Mouse (Mus musculus): ENCODE data around the gene Apaf1. TPM values are rescaled to one million over a fixed set of nuclear protein-coding genes. Genes with fewer than 3 reads are reported as not detected.

Gene Apaf1
- polyA plus RNA-seq, 1 experiment from 2014 or later = 21.8 TPM

GRCm38 (mm10) chr10:91052734-91053133 lies 29.8 kb downstream of the Apaf1 start:
- H3K27ac ChIP-seq (ENCODE audit: low read length) = no peak overlapping the region
- ATAC-seq = no peak
- no peaks in the 10 kb centered on the region for H3K4me1 ChIP-seq (replicated peaks; ENCODE audit: control insufficient read depth, insufficient read depth, low read length)
- H3K4me3 ChIP-seq (replicated peaks; ENCODE audit: low read length) = no peak overlapping the region
- no peaks in the 10 kb centered on the region for H3K9me3 ChIP-seq (ENCODE audit: control insufficient read depth, low read length)
- no peaks in the 10 kb centered on the region for H3K27me3 ChIP-seq (replicated peaks; ENCODE audit: control insufficient read depth, insufficient read depth, low read length)
- H3K9ac ChIP-seq (replicated peaks; ENCODE audit: low read depth, low read length) = no peak overlapping the region
- peaks cover 19% of the 10 kb centered on the region for H3K36me3 ChIP-seq (ENCODE audit: control insufficient read depth, insufficient read depth)
- H3K4me2 ChIP-seq (ENCODE audit: low read length) = no peak overlapping the region

GRCm38 (mm10) chr10:91051156-91051555 lies 31.4 kb downstream of the Apaf1 start:
- Histone ChIP-seq H3K4me3 (replicated peaks; ENCODE audit: low read length) (no peak overlapping the region), H3K27ac (ENCODE audit: low read length) (no peak overlapping the region), H3K4me1 (replicated peaks; ENCODE audit: control insufficient read depth, insufficient read depth, low read length) (no peaks in the 10 kb centered on the region), H3K9ac (replicated peaks; ENCODE audit: low read depth, low read length) (no peak overlapping the region), H3K4me2 (ENCODE audit: low read length) (no peak overlapping the region), H3K27me3 (replicated peaks; ENCODE audit: control insufficient read depth, insufficient read depth, low read length) (no peaks in the 10 kb centered on the region), H3K36me3 (ENCODE audit: control insufficient read depth, insufficient read depth) (peaks cover 23% of the 10 kb centered on the region), H3K9me3 (ENCODE audit: control insufficient read depth, low read length) (no peaks in the 10 kb centered on the region)
- WGBS = 90% methylated on average over 3 of the region's 3 CpGs
- ATAC-seq = no peak

GRCm38 (mm10) chr10:91049696-91050095 lies 32.9 kb downstream of the Apaf1 start:
- H3K4me1 ChIP-seq (replicated peaks; ENCODE audit: control insufficient read depth, insufficient read depth, low read length) = no peaks in the 10 kb centered on the region
- H3K27ac ChIP-seq (ENCODE audit: low read length) = no peak overlapping the region
- WGBS = 81% methylated on average over 4 of the region's 4 CpGs
- H3K4me2 ChIP-seq (ENCODE audit: low read length) = no peak overlapping the region
- H3K36me3 ChIP-seq (ENCODE audit: control insufficient read depth, insufficient read depth) = peaks cover 21% of the 10 kb centered on the region
- H3K9ac ChIP-seq (replicated peaks; ENCODE audit: low read depth, low read length) = no peak overlapping the region
- H3K27me3 ChIP-seq (replicated peaks; ENCODE audit: control insufficient read depth, insufficient read depth, low read length) = no peaks in the 10 kb centered on the region
- no peak overlapping the region for H3K4me3 ChIP-seq (replicated peaks; ENCODE audit: low read length)
- ATAC-seq = no peak
- H3K9me3 ChIP-seq (ENCODE audit: control insufficient read depth, low read length) = no peaks in the 10 kb centered on the region

- H3K9me3 ChIP-seq (ENCODE audit: control insufficient read depth, low read length) = no peaks in the 10 kb centered on the region
- ATAC-seq = peak; percentile 77
- 19% methylated on average over 8 of the region's 8 CpGs for WGBS
- H3K4me1 ChIP-seq (replicated peaks; ENCODE audit: control insufficient read depth, insufficient read depth, low read length) = no peaks in the 10 kb centered on the region
- peaks cover 7% of the 10 kb centered on the region for H3K36me3 ChIP-seq (ENCODE audit: control insufficient read depth, insufficient read depth)
- no peak overlapping the region for H3K4me2 ChIP-seq (ENCODE audit: low read length)
- no peak overlapping the region for H3K9ac ChIP-seq (replicated peaks; ENCODE audit: low read depth, low read length)
- H3K27ac ChIP-seq (ENCODE audit: low read length) = no peak overlapping the region
- no peaks in the 10 kb centered on the region for H3K27me3 ChIP-seq (replicated peaks; ENCODE audit: control insufficient read depth, insufficient read depth, low read length)
- no peak overlapping the region for H3K4me3 ChIP-seq (replicated peaks; ENCODE audit: low read length)
These were observed 48.6 kb downstream of the Apaf1 start for GRCm38 (mm10) chr10:91033942-91034341.

- Histone ChIP-seq H3K36me3 (ENCODE audit: control insufficient read depth, insufficient read depth) (peaks cover 4% of the 10 kb centered on the region; the same call in 1 of the 2 replicates), H3K4me3 (replicated peaks; ENCODE audit: low read length) (no peak overlapping the region), H3K9ac (replicated peaks; ENCODE audit: low read depth, low read length) (no peak overlapping the region), H3K4me2 (ENCODE audit: low read length) (no peak overlapping the region), H3K27ac (ENCODE audit: low read length) (no peak overlapping the region), H3K27me3 (replicated peaks; ENCODE audit: control insufficient read depth, insufficient read depth, low read length) (no peaks in the 10 kb centered on the region), H3K9me3 (ENCODE audit: control insufficient read depth, low read length) (no peaks in the 10 kb centered on the region), H3K4me1 (replicated peaks; ENCODE audit: control insufficient read depth, insufficient read depth, low read length) (no peaks in the 10 kb centered on the region)
- ATAC-seq = peak; percentile 81
- 11% methylated on average over 4 of the region's 4 CpGs for WGBS
These were observed 50.2 kb downstream of the Apaf1 start for GRCm38 (mm10) chr10:91032399-91032798.

- peaks cover 4% of the 10 kb centered on the region; the same call in 1 of the 2 replicates for H3K36me3 ChIP-seq (ENCODE audit: control insufficient read depth, insufficient read depth)
- no peak overlapping the region for H3K27ac ChIP-seq (ENCODE audit: low read length)
- no peak for ATAC-seq
- H3K4me1 ChIP-seq (replicated peaks; ENCODE audit: control insufficient read depth, insufficient read depth, low read length) = no peaks in the 10 kb centered on the region
- H3K27me3 ChIP-seq (replicated peaks; ENCODE audit: control insufficient read depth, insufficient read depth, low read length) = no peaks in the 10 kb centered on the region
- H3K9me3 ChIP-seq (ENCODE audit: control insufficient read depth, low read length) = no peaks in the 10 kb centered on the region
- H3K4me2 ChIP-seq (ENCODE audit: low read length) = no peak overlapping the region
- no peak overlapping the region for H3K4me3 ChIP-seq (replicated peaks; ENCODE audit: low read length)
- 90% methylated on average over 9 of the region's 9 CpGs for WGBS
- H3K9ac ChIP-seq (replicated peaks; ENCODE audit: low read depth, low read length) = no peak overlapping the region
These were observed 51.4 kb downstream of the Apaf1 start for GRCm38 (mm10) chr10:91031176-91031575.

GRCm38 (mm10) chr10:91029002-91029539 lies 53.5 kb downstream of the Apaf1 start:
- Histone ChIP-seq H3K4me3 (replicated peaks; ENCODE audit: low read length) (no peak overlapping the region), H3K9me3 (ENCODE audit: control insufficient read depth, low read length) (no peaks in the 10 kb centered on the region), H3K27ac (ENCODE audit: low read length) (no peak overlapping the region), H3K4me2 (ENCODE audit: low read length) (no peak overlapping the region), H3K9ac (replicated peaks; ENCODE audit: low read depth, low read length) (no peak overlapping the region), H3K36me3 (ENCODE audit: control insufficient read depth, insufficient read depth) (peaks cover 4% of the 10 kb centered on the region; the same call in 1 of the 2 replicates), H3K27me3 (replicated peaks; ENCODE audit: control insufficient read depth, insufficient read depth, low read length) (no peaks in the 10 kb centered on the region), H3K4me1 (replicated peaks; ENCODE audit: control insufficient read depth, insufficient read depth, low read length) (no peaks in the 10 kb centered on the region)
- no peak for ATAC-seq

- H3K9ac ChIP-seq (replicated peaks; ENCODE audit: low read depth, low read length) = no peak overlapping the region
- H3K27ac ChIP-seq (ENCODE audit: low read length) = no peak overlapping the region
- no peak for ATAC-seq
- WGBS = 85% methylated on average over 5 of the region's 5 CpGs
- no peaks in the 10 kb centered on the region for H3K9me3 ChIP-seq (ENCODE audit: control insufficient read depth, low read length)
- no peaks in the 10 kb centered on the region for H3K27me3 ChIP-seq (replicated peaks; ENCODE audit: control insufficient read depth, insufficient read depth, low read length)
- no peak overlapping the region for H3K4me3 ChIP-seq (replicated peaks; ENCODE audit: low read length)
- H3K4me2 ChIP-seq (ENCODE audit: low read length) = no peak overlapping the region
- peaks cover 4% of the 10 kb centered on the region; the same call in 1 of the 2 replicates for H3K36me3 ChIP-seq (ENCODE audit: control insufficient read depth, insufficient read depth)
- no peaks in the 10 kb centered on the region for H3K4me1 ChIP-seq (replicated peaks; ENCODE audit: control insufficient read depth, insufficient read depth, low read length)
These were observed 54.6 kb downstream of the Apaf1 start for GRCm38 (mm10) chr10:91027964-91028363.

- Histone ChIP-seq H3K4me2 (ENCODE audit: low read length) (no peak overlapping the region), H3K36me3 (ENCODE audit: control insufficient read depth, insufficient read depth) (peaks cover 4% of the 10 kb centered on the region; the same call in 1 of the 2 replicates), H3K9ac (replicated peaks; ENCODE audit: low read depth, low read length) (no peak overlapping the region), H3K4me3 (replicated peaks; ENCODE audit: low read length) (no peak overlapping the region), H3K27me3 (replicated peaks; ENCODE audit: control insufficient read depth, insufficient read depth, low read length) (no peaks in the 10 kb centered on the region), H3K27ac (ENCODE audit: low read length) (no peak overlapping the region), H3K4me1 (replicated peaks; ENCODE audit: control insufficient read depth, insufficient read depth, low read length) (no peaks in the 10 kb centered on the region), H3K9me3 (ENCODE audit: control insufficient read depth, low read length) (no peaks in the 10 kb centered on the region)
- no peak for ATAC-seq
- WGBS = 91% methylated on average over 4 of the region's 4 CpGs
These were observed 55.1 kb downstream of the Apaf1 start for GRCm38 (mm10) chr10:91027468-91027867.

Measured in forebrain, embryonic 16.5 days (tissue).